Mouse (Mus musculus) neutrophil, adult 83 days (primary cell): Measurements from ENCODE around the gene Zfp229. TPM values are rescaled to one million over a fixed set of nuclear protein-coding genes. Genes with fewer than 3 reads are reported as not detected.

Experiments
- total RNA-seq, 2 experiments: library from RNA; stranded (reverse); gene quantifications; one replicate each; pipeline ENCODE4 v1.2.4; 2023

Gene Zfp229
- 1 to 10 TPM; 2.0 to 2.2 TPM for total RNA-seq

GRCm38 (mm10) chr17:21730495-21730894 is at the start of gene Zfp229:
Zfp229 (plus strand) TSS chr17:21730795.

DNA sequence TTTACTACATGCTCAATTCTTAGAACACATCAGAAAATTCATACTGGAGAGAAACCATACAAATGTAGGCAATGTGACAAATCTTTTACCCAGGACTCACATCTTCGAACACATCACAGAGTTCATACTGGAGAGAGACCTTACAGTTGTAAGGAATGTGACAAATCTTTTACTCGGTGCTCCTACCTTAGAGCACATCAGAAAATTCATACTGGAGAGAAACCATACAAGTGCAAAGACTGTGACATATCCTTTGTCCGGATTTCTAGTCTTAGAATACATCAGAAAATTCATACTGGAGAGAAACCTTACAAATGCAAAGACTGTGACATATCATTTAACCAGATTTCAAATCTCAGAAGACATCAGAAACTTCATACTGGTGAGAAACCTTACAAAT is 39.0 kb upstream of the Zfp229 start, which contains the start of gene Gm10226:
TSS of gene Gm10226 (plus strand) at position 301 of the 400 bp plus-strand sequence.

DNA sequence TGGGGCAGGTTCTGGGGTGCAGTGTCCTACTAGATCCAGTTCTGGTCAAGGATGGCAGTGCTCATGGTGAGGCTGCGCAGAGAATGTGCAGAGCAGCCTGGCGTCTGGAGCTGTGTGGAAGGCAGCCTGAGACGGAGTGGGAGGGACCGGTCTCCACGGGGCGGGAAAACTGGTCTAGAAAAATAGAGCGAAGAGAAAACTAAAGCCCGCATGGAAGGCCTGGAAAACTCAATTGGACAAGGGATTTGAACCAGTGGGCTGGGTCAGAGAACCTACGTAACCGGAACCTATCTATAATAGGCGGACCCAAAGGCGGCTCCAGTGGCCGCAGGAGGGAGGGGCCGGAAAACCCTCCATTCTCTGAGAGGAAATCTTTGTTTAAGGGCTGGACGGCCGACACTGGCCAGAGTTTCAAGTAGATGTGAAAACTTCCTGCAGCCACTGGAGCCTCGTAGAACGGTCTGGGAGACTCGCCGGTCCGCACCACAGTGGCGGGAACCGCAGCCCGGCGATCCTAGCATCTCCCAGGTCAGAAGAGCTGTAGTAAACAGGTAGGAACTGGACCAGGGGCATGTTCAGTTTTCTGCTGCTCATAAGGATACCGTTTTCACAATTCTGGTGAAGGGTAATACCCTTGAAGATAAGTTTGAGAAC is 23.1 kb upstream of the Zfp229 start, which contains the start of gene Zfp760:
TSS of gene Zfp760 (plus strand) at position 399 of the 654 bp plus-strand sequence.

Other genes with a start within 250 kb of the Zfp229 start
- 10 to 100 TPM in 1 of 2 experiments, 1 to 10 TPM in 1; 8.4 to 10.4 TPM for gene Zfp53, start 241.8 kb upstream of the Zfp229 start, total RNA-seq
- gene Zfp52, start 195.3 kb upstream of the Zfp229 start, total RNA-seq: 1 to 10 TPM; 8.6 to 8.7 TPM
- gene Zfp948, start 163.8 kb upstream of the Zfp229 start, total RNA-seq: 1 to 10 TPM; 2.4 to 3.0 TPM
- gene Zfp983, start 80.2 kb upstream of the Zfp229 start, total RNA-seq: 1 to 10 TPM; 4.4 TPM
- 10 to 100 TPM in 1 of 2 experiments, not detected in 1; 10.2 TPM for gene Gm10226, start 38.9 kb upstream of the Zfp229 start, total RNA-seq
- gene Zfp760, start 23.1 kb upstream of the Zfp229 start, total RNA-seq: 1 to 10 TPM; 2.0 TPM
- under 1 TPM; 0.26 to 0.44 TPM for gene Zfp820, start 115.0 kb downstream of the Zfp229 start, total RNA-seq
- gene Zfp995, start 179.1 kb downstream of the Zfp229 start, total RNA-seq: 1 to 10 TPM; 2.6 to 3.3 TPM
- gene Zfp942, start 231.7 kb downstream of the Zfp229 start, total RNA-seq: 1 to 10 TPM; 9.7 to 10.0 TPM
- 10 to 100 TPM; 11.8 to 14.2 TPM for gene Zfp943, start 231.8 kb downstream of the Zfp229 start, total RNA-seq